Comparison of ENCODE assay signal across 7 mouse cellular contexts in the genomic region with DNA sequence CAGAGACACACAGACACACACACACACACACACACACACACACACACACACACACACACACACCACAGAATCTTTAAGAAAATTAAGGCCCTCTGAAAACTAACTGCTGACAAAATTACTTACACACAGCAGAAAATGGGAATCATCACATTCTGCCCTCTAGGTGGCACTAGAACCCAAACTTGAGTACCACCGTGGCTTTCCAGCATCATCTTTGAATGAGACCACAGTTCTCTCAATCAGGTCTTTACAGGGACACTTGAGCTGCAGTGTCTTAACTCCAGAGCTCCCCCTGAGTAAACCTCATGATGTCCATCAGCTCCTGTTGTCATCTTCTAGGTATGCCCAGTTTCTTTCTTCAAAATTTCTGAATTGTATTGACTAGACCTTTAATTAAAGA.
DNase-seq lines count a peak whose midpoint lies in the region; TF ChIP-seq lines count a peak whose summit lies in the region.

No protein-coding gene starts in this region.

- no peak overlapping the region for H3K27ac ChIP-seq in MEL (ENCODE audit: control insufficient read depth, low read depth, low read length)

- intact Hi-C loops in heart, postnatal 10 days (cut with DNase I), result loop anchor here (1.0 to 5.0 kb wide), 5 partner anchors 97 to 581 kb away; partner anchors contain the start of gene Tnik

- no peaks in the 10 kb centered on the region for H3K36me3 ChIP-seq in MEL (ENCODE audit: control insufficient read depth in 1 of 2, insufficient read depth in 2 of 2, low read length in 2 of 2)

- no peak for TF ChIP-seq POLR2A in MEL (IDR thresholded peaks at IDR 0.05; ENCODE audit: control insufficient read depth in 1 of 2, insufficient read depth in 1 of 2, low read depth in 1 of 2, low read length in 2 of 2, poor library complexity in 1 of 2)
- TF ChIP-seq POLR2A in lung, adult 2 months (IDR thresholded peaks at IDR 0.05; ENCODE audit: borderline replicate concordance, extremely low read depth, low read depth, low read length), result no peak

- no peaks in the 10 kb centered on the region; a peak in 1 of 4 replicates for H3K27me3 ChIP-seq in MEL (ENCODE audit: control insufficient read depth in 1 of 2, insufficient read depth in 2 of 2, low read length in 2 of 2)

- H3K4me3 ChIP-seq in MEL (ENCODE audit: control insufficient read depth in 1 of 2, insufficient read depth in 1 of 2, low read depth in 2 of 2, low read length in 2 of 2), result no peak overlapping the region
- no peak overlapping the region for H3K4me3 ChIP-seq in lung, adult 2 months (replicated peaks; ENCODE audit: extremely low read depth, low read depth, low read length)

- H3K79me2 ChIP-seq in MEL (ENCODE audit: control insufficient read depth, insufficient read depth, low read length, poor library complexity), result no peaks in the 10 kb centered on the region

- H3K9me3 ChIP-seq in MEL (replicated peaks; ENCODE audit: insufficient read depth, low read length), result no peaks in the 10 kb centered on the region

- no peak overlapping the region for H3K9ac ChIP-seq in MEL (ENCODE audit: control insufficient read depth, low read depth, low read length, poor library complexity, severe bottlenecking)

- TF ChIP-seq RAD21 in MEL (IDR thresholded peaks at IDR 0.05; ENCODE audit: low read depth, low read length), result peak; percentile 97

- peaks cover 0 to 3% of the 10 kb centered on the region in 2 experiments; a peak in 2 of 4 replicates for H3K4me1 ChIP-seq in MEL (ENCODE audit: control insufficient read depth in 1 of 2, insufficient read depth in 2 of 2, low read length in 2 of 2)
- no peaks in the 10 kb centered on the region for H3K4me1 ChIP-seq in lung, adult 2 months (ENCODE audit: control insufficient read depth, insufficient read depth, low read length)

- DNase-seq in MEL (ENCODE audit: low read depth, low spot score), result peak; percentile 83
- DNase-seq in adrenal gland, adult 18-20 months (ENCODE audit: low spot score in 2 of 2), result peak; percentile 27 to 51
- DNase-seq in embryo, embryonic 10 days (ENCODE audit: low spot score), result peak; percentile 88
- DNase-seq in heart, postnatal 10 days, result peak; percentile 74 to 84
- peak; percentile 55 to 71 for DNase-seq in kidney, postnatal 36 days
- DNase-seq in lung, adult 2 months, result peak; percentile 40
- DNase-seq in retina, adult 2 months (ENCODE audit: low read depth, low spot score), result peak; percentile 46

- TF ChIP-seq CTCF in MEL (IDR thresholded peaks at IDR 0.05 in 2 of 3, conservative IDR thresholded peaks at IDR 0.05 in 1 of 3; ENCODE audit: control insufficient read depth in 1 of 3, insufficient read depth in 1 of 3, low read depth in 2 of 3, low read length in 3 of 3, poor library complexity in 1 of 3, severe bottlenecking in 1 of 3), result peak; percentile 67 to 95 (median 73)
- no peak for TF ChIP-seq CTCF in lung, adult 2 months (IDR thresholded peaks at IDR 0.05; ENCODE audit: insufficient read depth, low read length)

- TF ChIP-seq EP300 in MEL (IDR thresholded peaks at IDR 0.05; ENCODE audit: low read depth in 1 of 2, low read length in 2 of 2), result no peak

- WGBS in lung, adult 2 months, result 3% methylated on average over 1 of the region's 1 CpGs

TF ChIP-seq in MEL, 35 proteins besides CTCF, POLR2A, EP300 and RAD21:
- TF ChIP-seq ZC3H11A (IDR thresholded peaks at IDR 0.05; ENCODE audit: low read depth, low read length), result peak; percentile 98
- TF ChIP-seq CHD2 (IDR thresholded peaks at IDR 0.05; ENCODE audit: low read length), result no peak
- TF ChIP-seq SMC3 (IDR thresholded peaks at IDR 0.05; ENCODE audit: low read depth, low read length), result peak; percentile 95
